Mouse (Mus musculus) embryonic facial prominence, embryonic 12.5 days (tissue): Measurements from ENCODE around the gene Ankrd55. TPM values are rescaled to one million over a fixed set of nuclear protein-coding genes. Genes with fewer than 3 reads are reported as not detected.

Source experiments
- ATAC-seq: fragments of 200-750 bp; cut with Nextera tagmentation; 2 replicates; pipeline ENCODE4 v1.8.0; 2017; ENCODE audit not compliant: insufficient number of reproducible peaks, insufficient read depth, low FRiP score, low TSS enrichment
- H3K27ac ChIP-seq: fragments of 300-500 bp; sonication (generic); 2 replicates; pipeline ENCODE4 v1.5.1; 2016; ENCODE audit warnings: mild to moderate bottlenecking
- H3K27me3 ChIP-seq: fragments of 300-500 bp; sonication (generic); 2 replicates; pipeline ENCODE4 v1.6.1; 2016; ENCODE audit warnings: mild to moderate bottlenecking, moderate library complexity
- H3K36me3 ChIP-seq: fragments of 300-500 bp; sonication (generic); 2 replicates; pipeline ENCODE4 v1.6.1; 2016; ENCODE audit warnings: mild to moderate bottlenecking
- H3K4me1 ChIP-seq: fragments of 300-500 bp; sonication (generic); 2 replicates; pipeline ENCODE4 v1.6.1; 2016
- H3K4me2 ChIP-seq: fragments of 300-500 bp; sonication (generic); replicated peaks from 2 replicates; pipeline ENCODE4 v1.6.1; 2016; ENCODE audit warnings: mild to moderate bottlenecking, moderate library complexity
- H3K4me3 ChIP-seq: fragments of 300-500 bp; sonication (generic); 2 replicates; pipeline ENCODE4 v1.5.1; 2016; ENCODE audit warnings: mild to moderate bottlenecking
- H3K9ac ChIP-seq: fragments of 300-500 bp; sonication (generic); 2 replicates; pipeline ENCODE4 v1.6.1; 2016; ENCODE audit warnings: mild to moderate bottlenecking, moderate library complexity
- H3K9me3 ChIP-seq: fragments of 300-500 bp; sonication (generic); 2 replicates; pipeline ENCODE4 v1.6.1; 2016; ENCODE audit warnings: mild to moderate bottlenecking, moderate library complexity
- WGBS: fragments of 180-500 bp; shearing (Covaris S2); methylation state at CpG from one replicate; pipeline ENCODE4 v1.1.7; 2016; 5-methylcytosine and 5-hydroxymethylcytosine counted together
- polyA plus RNA-seq: library from polyadenylated mRNA; unstranded; fragments of >200 nt; fragmentation: Nextera tagmentation; extraction: Ambion mirVana; gene quantifications from 2 replicates; pipeline ENCODE4 v1.2.1, GENCODE M21; 2016

Gene Ankrd55
- polyA plus RNA-seq, 1 experiment from 2014 or later: 1.8 TPM

GRCm38 (mm10) chr13:112383941-112384659 lies 95.8 kb downstream of the Ankrd55 start:
- H3K27ac ChIP-seq: peak overlapping the region; percentile 50; the same call in 1 of the 2 replicates
- H3K4me3 ChIP-seq: no peak overlapping the region
- H3K4me2 ChIP-seq: no peak overlapping the region
- H3K4me1 ChIP-seq: peaks cover 19% of the 10 kb centered on the region
- no peaks in the 10 kb centered on the region for H3K36me3 ChIP-seq
- WGBS: 67% methylated on average over 11 of the region's 11 CpGs
- no peak overlapping the region for H3K9ac ChIP-seq
- ATAC-seq: no peak
- no peaks in the 10 kb centered on the region for H3K9me3 ChIP-seq
- H3K27me3 ChIP-seq: no peaks in the 10 kb centered on the region; the same call in 1 of the 2 replicates

GRCm38 (mm10) chr13:112385040-112385439 lies 96.8 kb downstream of the Ankrd55 start:
- ATAC-seq: no peak
- Histone ChIP-seq H3K4me3 (no peak overlapping the region), H3K27ac (no peak overlapping the region), H3K4me1 (peaks cover 19% of the 10 kb centered on the region), H3K36me3 (no peaks in the 10 kb centered on the region), H3K4me2 (no peak overlapping the region), H3K9me3 (no peaks in the 10 kb centered on the region), H3K27me3 (no peaks in the 10 kb centered on the region; the same call in 1 of the 2 replicates), H3K9ac (no peak overlapping the region)
- 87% methylated on average over 9 of the region's 9 CpGs for WGBS

GRCm38 (mm10) chr13:112386494-112387075 lies 98.3 kb downstream of the Ankrd55 start:
- no peak overlapping the region for H3K9ac ChIP-seq
- peaks cover 19% of the 10 kb centered on the region for H3K4me1 ChIP-seq
- ATAC-seq: no peak
- H3K4me2 ChIP-seq: no peak overlapping the region
- no peaks in the 10 kb centered on the region; the same call in 1 of the 2 replicates for H3K27me3 ChIP-seq
- H3K4me3 ChIP-seq: no peak overlapping the region
- 71% methylated on average over 2 of the region's 2 CpGs for WGBS
- H3K9me3 ChIP-seq: no peaks in the 10 kb centered on the region
- no peaks in the 10 kb centered on the region for H3K36me3 ChIP-seq
- H3K27ac ChIP-seq: no peak overlapping the region

- Histone ChIP-seq H3K4me3 (no peak overlapping the region), H3K27ac (no peak overlapping the region), H3K4me2 (no peak overlapping the region), H3K9me3 (no peaks in the 10 kb centered on the region), H3K4me1 (peaks cover 18% of the 10 kb centered on the region), H3K9ac (no peak overlapping the region), H3K36me3 (no peaks in the 10 kb centered on the region), H3K27me3 (no peaks in the 10 kb centered on the region; the same call in 1 of the 2 replicates)
- ATAC-seq: no peak
- WGBS: 85% methylated on average over 5 of the region's 5 CpGs
These were observed 99.0 kb downstream of the Ankrd55 start for GRCm38 (mm10) chr13:112387279-112387678.

- Histone ChIP-seq H3K4me1 (peaks cover 9% of the 10 kb centered on the region), H3K4me3 (no peak overlapping the region), H3K27me3 (no peaks in the 10 kb centered on the region; the same call in 1 of the 2 replicates), H3K27ac (no peak overlapping the region), H3K9ac (no peak overlapping the region), H3K9me3 (no peaks in the 10 kb centered on the region), H3K4me2 (no peak overlapping the region), H3K36me3 (no peaks in the 10 kb centered on the region)
- WGBS: 80% methylated on average over 3 of the region's 3 CpGs
- no peak for ATAC-seq
These were observed 99.9 kb downstream of the Ankrd55 start for GRCm38 (mm10) chr13:112388176-112388575.

GRCm38 (mm10) chr13:112390206-112390605 lies 102.0 kb downstream of the Ankrd55 start:
- WGBS: 82% methylated on average over 1 of the region's 1 CpGs

GRCm38 (mm10) chr13:112391354-112391753 lies 103.1 kb downstream of the Ankrd55 start:
- no peak for ATAC-seq
- Histone ChIP-seq H3K9me3 (no peaks in the 10 kb centered on the region), H3K36me3 (no peaks in the 10 kb centered on the region), H3K9ac (no peak overlapping the region), H3K27me3 (no peaks in the 10 kb centered on the region; the same call in 1 of the 2 replicates), H3K4me1 (no peaks in the 10 kb centered on the region), H3K4me3 (no peak overlapping the region), H3K27ac (no peak overlapping the region), H3K4me2 (no peak overlapping the region)
- WGBS: 77% methylated on average over 3 of the region's 3 CpGs

More at GRCm38 (mm10) chr13:112390206-112390605, 102.0 kb downstream of the Ankrd55 start:
- Histone ChIP-seq H3K4me3 (no peak overlapping the region), H3K27ac (no peak overlapping the region), H3K4me2 (no peak overlapping the region), H3K36me3 (no peaks in the 10 kb centered on the region), H3K27me3 (no peaks in the 10 kb centered on the region; the same call in 1 of the 2 replicates), H3K9me3 (no peaks in the 10 kb centered on the region), H3K4me1 (no peaks in the 10 kb centered on the region), H3K9ac (no peak overlapping the region)
- ATAC-seq: no peak

GRCm38 (mm10) chr13:112393356-112393755 lies 105.1 kb downstream of the Ankrd55 start:
- H3K27ac ChIP-seq: no peak overlapping the region
- no peak for ATAC-seq
- no peak overlapping the region for H3K4me2 ChIP-seq
- no peaks in the 10 kb centered on the region for H3K9me3 ChIP-seq
- no peak overlapping the region for H3K4me3 ChIP-seq
- H3K36me3 ChIP-seq: no peaks in the 10 kb centered on the region
- no peaks in the 10 kb centered on the region for H3K27me3 ChIP-seq
- no peaks in the 10 kb centered on the region; the same call in 1 of the 2 replicates for H3K4me1 ChIP-seq
- no peak overlapping the region for H3K9ac ChIP-seq
- WGBS: 92% methylated on average over 2 of the region's 2 CpGs

- Histone ChIP-seq H3K9me3 (no peaks in the 10 kb centered on the region), H3K36me3 (no peaks in the 10 kb centered on the region), H3K4me2 (no peak overlapping the region), H3K4me3 (no peak overlapping the region), H3K27ac (no peak overlapping the region), H3K9ac (no peak overlapping the region), H3K4me1 (no peaks in the 10 kb centered on the region; the same call in 1 of the 2 replicates), H3K27me3 (no peaks in the 10 kb centered on the region)
- no peak for ATAC-seq
- WGBS: 64% methylated on average over 9 of the region's 9 CpGs
These were observed 106.0 kb downstream of the Ankrd55 start for GRCm38 (mm10) chr13:112394271-112394670.

- H3K9ac ChIP-seq: no peak overlapping the region
- H3K27ac ChIP-seq: no peak overlapping the region
- no peaks in the 10 kb centered on the region for H3K4me1 ChIP-seq
- WGBS: 64% methylated on average over 3 of the region's 3 CpGs
- no peak for ATAC-seq
- H3K4me2 ChIP-seq: no peak overlapping the region
- H3K36me3 ChIP-seq: no peaks in the 10 kb centered on the region
- no peak overlapping the region for H3K4me3 ChIP-seq
- H3K27me3 ChIP-seq: no peaks in the 10 kb centered on the region
- no peaks in the 10 kb centered on the region for H3K9me3 ChIP-seq
These were observed 116.5 kb downstream of the Ankrd55 start for GRCm38 (mm10) chr13:112404723-112405122.

GRCm38 (mm10) chr13:112405184-112405583 lies 116.9 kb downstream of the Ankrd55 start:
- Histone ChIP-seq H3K9ac (no peak overlapping the region), H3K36me3 (no peaks in the 10 kb centered on the region), H3K4me3 (no peak overlapping the region), H3K4me2 (no peak overlapping the region), H3K9me3 (no peaks in the 10 kb centered on the region), H3K4me1 (no peaks in the 10 kb centered on the region), H3K27me3 (no peaks in the 10 kb centered on the region), H3K27ac (no peak overlapping the region)
- WGBS: 63% methylated on average over 1 of the region's 1 CpGs
- ATAC-seq: no peak

- 84% methylated on average over 2 of the region's 2 CpGs for WGBS
- Histone ChIP-seq H3K27me3 (no peaks in the 10 kb centered on the region), H3K9me3 (no peaks in the 10 kb centered on the region), H3K27ac (no peak overlapping the region), H3K36me3 (no peaks in the 10 kb centered on the region), H3K4me3 (no peak overlapping the region), H3K4me1 (no peaks in the 10 kb centered on the region), H3K4me2 (no peak overlapping the region), H3K9ac (no peak overlapping the region)
- ATAC-seq: no peak
These were observed 118.4 kb downstream of the Ankrd55 start for GRCm38 (mm10) chr13:112406618-112407017.
